Mouse (Mus musculus) gastrocnemius, adult 18-20 months (tissue): Measurements from ENCODE around the gene Mgat5. TPM values are rescaled to one million over a fixed set of nuclear protein-coding genes. Genes with fewer than 3 reads are reported as not detected.
A peak's percentile ranks its signal among the peaks of the same experiment; 100 is the strongest.

Experiments used
- DNase-seq: peaks from one replicate; pipeline ENCODE4 v3.0.0; 2021; ENCODE audit warnings: low spot score
- total RNA-seq, 2 experiments: library from RNA; stranded (reverse); gene quantifications; 2 replicates each; pipeline ENCODE4 v1.2.3; 2021

Gene Mgat5
- total RNA-seq, 2 experiments from 2014 or later: 0.78 to 1.4 TPM

DNA sequence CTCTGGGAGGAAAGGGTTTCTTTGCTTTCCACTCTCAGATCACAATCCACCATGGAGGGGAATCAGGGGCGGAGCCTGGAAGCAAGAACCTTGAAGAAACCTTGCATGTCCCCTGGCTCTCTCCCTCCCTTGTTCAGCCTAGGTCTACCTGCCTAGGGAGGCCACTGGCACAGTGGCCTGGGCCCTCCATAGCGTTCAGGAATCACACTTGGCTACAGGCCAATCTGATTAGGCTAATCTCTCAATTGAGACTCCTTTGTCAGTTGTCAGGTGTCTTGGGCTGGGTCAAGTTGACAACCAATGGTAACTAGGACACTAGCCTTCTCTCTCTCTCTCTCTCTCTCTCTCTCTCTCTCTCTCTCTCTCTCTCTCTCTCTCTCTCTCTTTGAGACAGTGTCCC is 12.2 kb downstream of the Mgat5 start:
- no peak for DNase-seq

DNA sequence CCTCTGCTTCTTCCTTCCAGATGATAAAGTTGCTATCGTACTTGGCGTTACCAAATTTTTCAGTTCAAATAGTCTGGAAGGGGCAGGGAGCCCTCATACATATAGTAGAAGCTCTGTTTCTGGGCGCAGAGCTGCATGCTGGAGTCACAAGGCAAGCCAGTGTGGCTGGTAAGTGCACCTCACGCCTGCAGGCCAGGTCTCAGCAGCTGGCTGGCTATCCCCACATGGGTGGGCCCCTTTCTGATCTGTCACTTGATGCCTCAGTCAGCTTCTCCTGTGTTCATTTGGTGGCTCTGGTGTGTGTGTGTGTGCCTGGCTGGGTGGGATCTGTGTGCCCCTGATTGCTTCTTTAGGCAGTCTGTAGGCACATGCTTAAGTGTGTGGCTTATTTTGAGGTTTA is 12.8 kb downstream of the Mgat5 start:
- no peak for DNase-seq

DNA sequence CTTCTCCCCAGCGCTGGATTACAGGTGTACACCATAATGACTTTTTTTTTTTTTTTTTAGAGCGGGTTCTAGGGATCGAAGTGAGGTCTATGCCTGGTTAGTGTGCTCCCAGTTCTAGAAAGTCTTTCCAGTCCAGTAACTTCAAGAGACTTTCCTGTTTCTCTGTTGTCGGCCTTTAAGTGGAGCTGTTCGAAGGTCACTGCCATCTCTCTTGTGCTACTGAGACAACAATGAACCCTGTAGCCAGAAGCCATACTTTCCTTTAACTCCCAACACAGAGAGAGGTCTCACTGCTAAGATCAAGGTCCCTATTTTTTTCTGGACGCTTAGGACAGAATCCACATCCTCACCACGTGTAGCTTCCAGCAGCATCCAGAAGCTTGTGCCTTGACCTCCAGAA is 13.4 kb downstream of the Mgat5 start:
- no peak for DNase-seq

DNA sequence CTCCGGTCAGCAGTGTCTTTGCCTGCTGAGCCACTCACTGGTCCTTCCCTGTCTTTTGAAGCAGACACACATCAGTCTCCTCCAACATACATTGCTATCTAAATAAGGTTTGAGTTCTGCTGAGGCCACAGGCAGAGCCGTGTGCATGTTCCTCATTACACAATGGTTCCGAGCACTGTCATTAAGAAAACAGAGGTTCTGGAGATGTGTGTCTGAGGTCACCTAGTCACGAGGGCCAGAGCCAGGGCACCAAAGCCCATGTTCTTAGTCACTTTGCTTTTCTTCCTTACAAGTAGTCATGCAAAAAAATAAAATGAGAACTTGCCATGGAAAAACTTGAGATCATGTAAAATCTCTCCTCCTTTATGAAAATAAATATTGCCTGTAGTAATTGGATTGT is 14.3 kb downstream of the Mgat5 start:
- DNase-seq: no peak

DNA sequence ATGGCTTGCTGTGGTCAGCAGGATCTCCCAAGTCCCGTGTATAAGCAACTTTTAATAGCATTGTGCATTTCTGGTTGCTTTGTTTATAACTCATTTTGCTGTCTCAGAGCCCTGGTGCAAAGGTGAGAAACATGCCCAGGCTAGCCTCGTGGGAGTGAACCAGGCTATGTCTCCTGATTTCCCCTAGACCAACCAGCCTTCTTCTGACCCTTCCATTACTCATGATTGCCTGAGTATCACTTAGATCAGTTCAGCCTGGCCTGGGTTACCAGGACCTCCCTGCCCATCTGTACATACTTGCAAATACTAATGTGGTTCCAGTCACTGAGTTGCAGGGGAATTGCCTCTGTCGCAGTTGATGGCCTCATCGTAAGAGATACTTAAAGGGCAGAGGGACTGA is 14.8 kb downstream of the Mgat5 start:
- DNase-seq: no peak

DNA sequence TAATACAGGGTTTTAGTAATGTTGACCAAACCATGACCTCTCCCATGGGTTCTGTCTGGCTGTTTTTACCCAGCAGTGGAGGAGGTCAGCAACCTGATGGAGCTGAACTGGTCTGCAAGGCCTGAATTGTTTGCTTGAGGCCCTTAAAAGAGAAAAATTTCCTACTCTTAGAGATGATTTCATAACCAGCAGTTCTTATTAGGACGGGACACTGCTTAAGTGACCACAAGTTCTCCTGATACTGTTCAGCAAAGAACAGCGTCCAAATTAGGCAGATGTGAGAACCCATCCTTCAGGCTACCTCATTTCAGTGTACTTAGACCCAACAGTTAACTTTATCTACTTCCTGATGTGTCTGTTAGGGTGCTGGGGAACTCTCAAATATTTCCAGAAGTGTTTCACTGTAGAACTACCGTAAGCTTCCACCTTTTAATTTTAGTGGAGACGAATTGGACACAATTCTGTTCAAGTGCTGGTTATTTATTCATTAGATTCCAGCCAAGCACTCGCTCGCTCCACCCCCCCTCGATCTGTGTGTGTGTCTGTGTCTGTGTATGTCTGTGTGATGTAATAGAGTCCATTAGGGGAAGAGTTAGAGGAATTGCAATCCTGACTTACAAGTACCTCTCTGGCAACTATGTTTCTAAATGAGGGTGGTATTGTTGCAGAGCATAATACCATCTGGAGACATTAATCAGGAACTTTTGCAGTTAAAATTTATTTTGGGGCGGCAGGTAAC is 17.4 kb downstream of the Mgat5 start:
- DNase-seq: no peak

DNA sequence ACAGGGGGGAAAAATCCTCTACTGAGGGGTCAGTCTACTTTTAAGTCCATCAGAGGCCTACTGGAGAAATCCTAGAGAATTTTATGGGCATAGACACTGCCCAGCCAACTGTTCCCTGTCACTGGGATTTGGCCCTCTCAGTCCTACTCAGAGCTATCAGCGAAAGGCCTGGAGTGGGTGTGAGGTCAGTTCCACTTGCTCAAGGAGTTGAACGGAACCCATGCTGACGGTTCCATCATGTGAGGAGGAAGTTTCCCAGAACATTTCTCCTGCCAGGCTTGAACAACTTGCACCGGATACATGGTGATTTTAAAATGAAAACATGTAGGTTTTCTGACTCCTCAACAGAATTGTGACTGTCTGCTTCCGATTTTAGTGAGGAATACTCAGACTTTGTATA is 20.2 kb downstream of the Mgat5 start:
- no peak for DNase-seq

DNA sequence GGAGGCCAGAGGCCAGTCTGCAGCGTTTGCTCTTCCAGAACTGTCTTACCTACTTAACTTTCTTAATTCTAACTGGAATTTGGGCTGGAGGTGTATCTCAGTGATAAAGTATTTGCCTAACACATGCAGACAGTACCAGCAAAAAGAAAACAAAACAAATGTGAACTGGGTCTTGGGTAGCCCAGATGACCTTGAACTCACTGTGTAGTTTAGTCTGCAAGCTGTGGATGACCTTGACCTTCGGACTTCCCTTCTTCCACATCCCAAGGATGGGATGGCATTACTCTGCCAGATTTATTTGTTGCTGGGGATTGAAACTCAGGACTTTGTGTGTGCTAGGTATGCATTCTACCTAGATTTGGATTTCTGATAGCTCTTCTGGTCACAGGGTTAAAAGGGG is 24.2 kb downstream of the Mgat5 start:
- DNase-seq: no peak

DNA sequence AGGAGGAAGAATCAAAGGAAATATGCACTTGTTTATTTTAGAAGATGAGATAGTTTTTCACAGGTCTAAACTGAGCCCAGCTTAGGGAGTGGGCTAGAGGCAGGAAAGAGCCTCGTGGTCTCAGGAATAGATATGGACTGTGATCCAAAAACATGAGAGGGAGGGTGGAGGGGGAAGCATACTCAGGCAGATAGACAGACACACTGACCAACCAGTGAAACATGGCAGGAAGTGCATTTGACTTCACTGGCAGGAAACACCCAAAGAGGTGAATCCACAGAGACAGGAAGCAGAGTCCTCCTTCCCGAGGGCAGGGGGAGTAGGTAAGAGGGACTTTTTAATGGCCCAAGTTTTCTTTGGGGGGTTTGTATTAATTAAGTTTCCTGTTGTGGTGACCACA is 25.7 kb downstream of the Mgat5 start:
- DNase-seq: no peak

DNA sequence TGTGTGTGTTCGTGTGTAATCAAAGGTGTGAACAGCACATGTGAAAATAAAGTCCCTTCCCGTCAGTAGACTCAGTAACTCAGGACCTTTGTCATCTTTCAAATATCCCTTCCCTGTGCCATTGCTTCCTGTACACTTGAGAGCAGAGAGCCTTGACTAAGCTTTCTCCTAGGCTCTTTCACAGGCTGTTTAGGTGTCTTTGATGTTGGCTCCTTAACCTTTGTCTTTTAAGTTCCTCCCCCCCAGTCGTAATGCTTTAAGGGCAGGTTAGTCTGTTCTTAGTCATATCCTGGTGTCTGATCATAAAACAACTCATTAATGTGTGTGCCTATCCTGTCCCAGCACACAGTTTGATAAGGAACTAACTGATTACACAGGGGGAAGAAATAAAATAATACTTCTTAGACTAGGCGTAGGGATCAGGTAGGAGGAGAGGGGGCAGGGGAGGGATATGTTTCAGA is 28.4 kb downstream of the Mgat5 start:
- no peak for DNase-seq

DNA sequence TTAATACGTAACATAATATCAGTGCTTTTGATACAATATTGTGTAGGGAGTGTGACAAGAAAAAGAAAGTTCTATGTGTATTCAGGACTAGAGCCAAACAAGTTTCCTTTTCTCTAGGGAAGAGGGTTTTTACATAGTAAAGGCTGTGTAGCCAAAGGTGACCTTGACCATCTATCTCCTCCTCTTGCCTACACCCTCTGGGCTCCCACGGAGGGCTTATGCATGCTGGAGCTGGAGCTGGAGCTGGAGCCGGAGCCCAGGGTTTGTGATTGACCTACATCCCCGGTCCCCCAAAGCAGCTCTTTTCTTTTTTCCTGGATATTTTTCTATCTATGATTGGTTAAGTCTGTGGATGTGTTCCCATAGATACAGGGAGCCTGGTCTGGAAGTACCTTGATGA is 30.3 kb downstream of the Mgat5 start:
- no peak for DNase-seq

DNA sequence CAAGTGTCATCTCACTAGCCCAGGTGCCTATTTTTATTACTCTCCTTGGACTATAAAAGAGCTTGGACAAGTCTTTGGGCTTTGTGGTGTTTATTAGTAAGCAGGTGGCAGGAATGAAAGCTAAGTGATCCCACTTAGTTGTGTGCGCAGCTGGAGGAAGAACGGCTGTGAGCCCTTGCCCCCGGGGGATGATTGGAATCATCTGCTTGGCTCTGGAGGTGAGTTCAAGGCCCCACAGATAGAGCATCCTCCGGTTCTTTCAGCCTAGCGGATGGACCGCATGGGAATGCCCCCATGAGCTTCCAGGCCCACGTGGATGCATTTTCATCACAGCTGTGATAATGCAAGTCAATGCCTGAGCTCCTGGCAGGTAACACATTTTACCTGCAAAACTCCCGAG is 31.6 kb downstream of the Mgat5 start:
- no peak for DNase-seq

DNA sequence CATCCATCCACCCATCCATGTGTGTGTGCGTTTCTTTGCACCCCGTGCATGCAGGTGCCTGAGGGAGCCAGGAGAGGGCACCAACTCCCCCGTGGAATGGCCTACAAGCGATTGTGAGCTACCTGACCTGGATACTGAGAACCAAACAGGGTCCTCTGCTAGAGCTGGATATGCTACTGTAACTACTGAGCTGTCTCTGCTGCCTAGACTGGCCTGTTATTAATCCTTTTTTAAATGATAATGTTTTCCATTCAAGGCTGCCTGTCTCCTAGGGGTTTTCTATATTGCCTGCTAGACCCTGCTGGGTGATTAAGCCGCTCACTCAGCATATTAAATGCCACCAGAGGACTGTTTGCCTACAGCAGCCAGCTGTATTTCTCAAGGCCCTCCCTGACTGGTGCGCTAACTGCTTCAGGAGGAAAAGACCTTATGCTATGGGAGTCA is 34.1 kb downstream of the Mgat5 start:
- no peak for DNase-seq

DNA sequence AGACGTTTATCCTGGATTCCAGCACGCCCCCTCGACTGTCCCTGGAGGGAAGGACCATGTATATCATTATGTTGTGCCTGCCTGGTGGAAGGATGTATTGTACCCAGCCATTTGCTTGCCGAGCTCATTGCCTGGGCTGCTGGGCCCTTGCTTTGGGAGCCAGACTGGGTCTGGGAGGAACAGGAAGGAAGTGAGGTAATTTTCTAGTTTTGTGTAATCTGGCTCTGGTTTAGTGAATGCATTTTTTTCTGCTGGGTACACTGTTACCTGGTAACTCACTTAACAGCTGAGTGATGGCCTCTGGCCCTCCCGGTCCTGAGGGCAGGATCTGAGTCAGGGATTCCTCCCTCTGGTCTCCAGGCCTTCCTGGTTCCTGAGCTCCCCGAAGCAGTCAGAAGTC is 35.1 kb downstream of the Mgat5 start:
- DNase-seq: peak; percentile 3

DNA sequence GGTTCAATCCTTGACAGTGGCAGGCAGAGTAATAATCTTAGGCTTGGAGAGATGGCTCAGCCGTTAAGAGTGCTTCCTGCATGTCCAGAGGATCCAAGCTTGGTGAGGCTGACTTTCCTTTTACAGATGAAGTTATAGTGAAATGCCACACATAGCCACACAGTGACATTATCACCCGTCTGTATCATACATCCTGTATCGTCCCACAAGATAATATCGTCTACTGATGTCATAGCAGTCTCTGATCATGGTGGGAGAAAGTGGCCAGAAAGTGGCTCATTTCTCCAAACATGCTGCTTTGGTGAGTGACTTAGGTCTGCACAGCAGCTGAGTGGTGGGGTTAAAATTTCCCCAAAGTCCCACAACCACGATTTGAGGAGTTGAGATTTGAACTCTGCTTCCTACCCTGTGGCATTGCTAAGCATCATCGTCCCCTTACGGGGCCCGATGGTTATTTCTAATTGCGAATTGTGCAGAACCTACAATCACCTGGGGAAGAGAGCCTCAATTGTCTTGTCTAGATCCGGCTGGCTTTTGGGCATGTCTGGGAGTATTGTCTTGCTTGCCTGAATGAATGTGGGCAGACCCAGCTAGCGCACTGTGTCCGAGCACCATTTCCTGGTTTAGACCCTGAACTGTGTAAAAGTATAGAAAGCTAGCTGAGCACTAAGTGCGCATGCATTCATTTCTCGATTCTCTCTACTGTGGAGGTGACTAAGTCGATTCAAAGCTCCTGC is 37.5 kb downstream of the Mgat5 start:
- DNase-seq: no peak

DNA sequence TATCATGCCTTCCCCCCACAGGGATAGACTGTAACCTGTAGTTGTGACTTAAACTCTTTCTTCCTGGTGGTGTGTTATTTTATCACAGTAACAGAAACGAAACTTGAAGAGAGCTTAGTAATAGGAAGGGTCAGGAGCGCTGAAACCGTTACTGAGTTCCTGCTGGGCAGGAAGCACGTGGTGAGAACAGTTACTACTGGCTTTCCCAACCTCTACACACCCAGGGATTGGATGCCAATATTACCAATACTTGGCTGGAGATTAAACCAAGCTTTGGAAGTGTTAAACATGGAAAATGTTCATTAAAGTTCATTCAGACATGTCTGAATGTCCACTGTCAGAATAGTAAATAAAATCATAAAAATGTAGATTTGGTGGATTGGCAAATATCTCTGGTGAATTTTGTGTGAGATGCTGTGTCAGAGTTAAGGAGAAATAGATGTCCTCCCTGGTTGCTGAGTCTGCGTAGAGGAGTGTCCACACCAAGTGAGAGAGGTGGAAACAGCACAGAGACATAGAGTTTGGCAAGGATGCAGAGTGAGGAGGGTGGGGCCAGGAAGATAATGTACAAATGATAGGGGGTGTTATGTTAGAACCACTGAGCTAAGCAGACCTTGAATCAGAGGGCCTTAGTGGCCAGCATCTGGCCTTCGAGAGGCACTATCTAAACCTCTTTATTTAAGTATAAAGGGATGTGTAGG is 38.2 kb downstream of the Mgat5 start:
- DNase-seq: no peak

DNA sequence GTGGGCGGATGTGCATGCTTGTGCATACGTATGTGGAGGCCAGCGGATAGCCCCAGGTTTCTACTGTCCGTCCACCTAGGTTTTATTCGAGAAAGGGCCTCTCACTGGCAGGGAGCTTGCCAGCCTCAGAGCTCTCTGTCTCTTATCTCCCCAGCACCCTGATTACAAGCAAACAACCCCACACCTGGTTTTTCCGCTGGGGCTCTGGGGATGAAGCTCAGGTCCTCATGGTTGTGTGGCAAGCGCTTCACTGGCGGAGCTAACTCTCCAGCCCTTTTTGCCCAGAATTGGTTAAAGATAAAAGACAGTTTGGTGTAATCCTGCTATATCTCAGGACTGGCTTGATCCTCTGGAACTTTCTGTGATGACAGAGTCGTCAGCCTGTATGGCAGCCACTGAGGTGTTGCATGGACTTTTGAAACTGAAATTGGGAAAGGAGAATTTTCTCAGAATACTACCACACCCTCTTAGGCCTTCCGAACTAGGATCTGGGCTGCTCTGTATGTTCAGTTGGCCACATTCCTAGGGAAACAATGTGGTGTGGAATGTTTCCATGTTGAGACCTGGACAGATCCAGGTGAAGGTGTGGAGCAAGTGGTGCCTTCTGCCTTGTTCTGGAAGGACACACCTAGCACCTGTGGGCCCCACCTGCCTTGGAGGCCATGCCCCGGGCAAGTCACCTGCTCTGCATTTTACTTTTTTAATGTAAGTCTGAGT is 39.4 kb downstream of the Mgat5 start:
- no peak for DNase-seq

DNA sequence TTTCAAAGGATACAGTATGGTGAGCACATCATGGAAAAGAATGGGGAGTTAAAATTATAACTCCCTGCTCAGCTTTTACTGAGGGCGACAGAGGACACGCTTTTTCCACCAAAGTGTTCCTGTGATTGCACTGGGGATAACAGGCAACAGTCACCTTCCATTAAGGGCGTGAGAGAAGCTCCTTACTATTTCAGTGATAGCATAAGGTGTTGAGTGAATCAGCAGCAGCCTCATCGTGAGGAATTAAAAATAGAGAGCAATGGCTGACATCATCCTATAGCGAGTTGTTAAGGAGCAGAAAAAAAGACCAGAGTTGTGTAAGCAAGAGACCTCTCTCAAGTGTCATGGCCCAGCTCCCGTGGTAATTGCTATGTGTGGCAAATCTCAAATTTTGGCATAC is 41.3 kb downstream of the Mgat5 start:
- DNase-seq: no peak

DNA sequence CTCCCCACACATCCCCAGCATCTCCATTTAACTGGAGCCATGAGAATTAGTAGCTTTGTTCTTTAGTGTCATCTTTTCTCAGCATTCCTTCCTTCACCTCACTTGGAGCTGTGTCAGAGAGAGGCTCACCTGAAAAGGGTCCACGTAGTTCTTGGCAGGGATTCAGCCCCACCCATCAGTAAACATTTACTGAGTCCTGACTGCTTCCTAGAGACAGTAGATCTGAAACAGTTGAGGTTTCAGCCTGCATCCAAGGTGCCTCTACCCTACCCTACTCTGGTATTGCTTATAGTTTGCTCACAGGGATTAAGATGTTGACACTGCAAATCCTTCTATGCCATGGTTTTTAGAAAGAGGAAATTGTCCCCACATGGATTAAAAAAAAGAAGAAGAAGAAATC is 43.6 kb downstream of the Mgat5 start:
- no peak for DNase-seq

DNA sequence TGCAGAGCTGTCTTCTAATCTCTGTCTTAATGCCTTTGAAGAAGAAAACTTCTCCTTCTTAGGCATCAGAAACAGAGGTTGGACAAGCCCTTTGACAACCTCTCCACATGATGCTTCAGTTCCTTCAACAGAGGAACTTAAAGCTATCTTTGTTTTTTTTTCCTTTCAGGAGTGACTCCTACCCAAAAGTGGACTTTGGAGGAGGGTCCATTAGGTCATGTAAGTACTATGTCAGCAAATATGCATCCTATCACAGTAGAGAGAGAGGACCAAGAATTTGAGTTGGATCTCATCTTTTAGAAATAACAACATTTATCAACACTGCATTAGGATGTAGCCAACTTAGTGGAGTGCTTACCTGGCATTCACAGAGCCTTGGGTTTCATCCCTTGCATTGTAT is 44.8 kb downstream of the Mgat5 start:
- DNase-seq: no peak

DNA sequence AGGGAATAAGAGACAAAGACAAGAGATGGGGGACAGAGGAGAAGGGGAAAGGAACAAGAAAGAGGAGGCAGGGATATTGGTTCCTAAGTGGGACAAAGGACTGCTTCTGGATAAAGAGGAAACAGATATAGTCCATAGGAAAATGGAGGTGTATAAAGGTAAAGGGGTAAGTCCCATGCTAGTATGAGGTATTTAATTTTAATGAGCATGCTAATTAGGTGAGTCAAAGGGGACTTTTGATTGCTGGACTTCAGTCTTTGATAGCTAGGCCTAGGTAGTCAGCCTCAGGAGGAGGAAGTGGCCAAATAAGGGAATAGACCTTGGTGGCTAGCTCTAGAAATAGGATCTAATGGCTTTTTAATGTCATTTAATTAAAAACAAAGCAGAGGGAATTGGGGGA is 45.5 kb downstream of the Mgat5 start:
- DNase-seq: no peak

DNA sequence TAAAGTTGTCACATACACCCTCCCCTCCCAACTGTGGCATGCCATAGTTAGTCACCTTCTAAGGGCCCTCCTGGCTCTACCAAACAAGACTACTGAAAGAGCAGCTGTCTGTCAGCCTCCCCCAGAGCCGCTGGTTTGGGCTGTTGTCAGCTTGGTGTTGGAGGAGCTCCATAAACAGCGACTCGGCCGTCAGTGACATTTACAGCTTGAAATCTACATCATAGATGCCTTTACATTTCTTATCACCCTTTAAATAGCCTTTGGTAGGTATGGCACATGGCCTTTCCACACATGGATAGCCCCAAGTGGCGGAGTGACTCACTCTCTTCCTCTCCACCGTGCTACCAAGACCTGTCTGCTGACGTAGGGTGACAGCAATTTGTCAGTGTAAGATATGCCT is 46.9 kb downstream of the Mgat5 start:
- DNase-seq: no peak
